Mouse (Mus musculus): ENCODE results near the gene Tes3-ps.

DNA sequence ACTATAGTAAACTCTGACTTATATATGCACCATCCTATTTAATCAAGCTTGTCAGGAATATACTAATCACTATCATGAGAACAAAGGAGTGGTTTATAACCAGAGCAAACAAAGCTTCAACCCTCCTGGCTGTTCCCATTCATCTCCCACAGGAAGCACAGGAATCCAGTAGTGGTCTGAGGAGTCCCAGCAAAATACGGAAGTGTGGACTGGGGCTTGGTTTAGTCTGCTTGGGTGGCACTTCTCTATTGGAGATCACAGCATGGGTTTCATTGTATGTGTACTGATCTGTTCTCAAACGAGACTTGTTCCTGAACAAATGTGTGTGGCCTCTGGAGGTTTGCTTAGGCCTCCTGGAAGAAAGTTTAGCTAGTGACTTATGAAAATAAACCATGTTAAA, 25.6 kb downstream of the Tes3-ps start:
- no peak for TF ChIP-seq POLR2A (IDR thresholded peaks at IDR 0.05; ENCODE audit: extremely low read depth, insufficient read depth, low read length)
- TF ChIP-seq CTCF (IDR thresholded peaks at IDR 0.05; ENCODE audit: low read depth, low read length) = no peak
